Mouse (Mus musculus): ENCODE data around the gene Ecel1. TPM values are rescaled to one million over a fixed set of nuclear protein-coding genes. Genes with fewer than 3 reads are reported as not detected.

Gene Ecel1
- total and polyA plus RNA-seq, 2 experiments from 2014 or later: 15.8 to 18.9 TPM

DNA sequence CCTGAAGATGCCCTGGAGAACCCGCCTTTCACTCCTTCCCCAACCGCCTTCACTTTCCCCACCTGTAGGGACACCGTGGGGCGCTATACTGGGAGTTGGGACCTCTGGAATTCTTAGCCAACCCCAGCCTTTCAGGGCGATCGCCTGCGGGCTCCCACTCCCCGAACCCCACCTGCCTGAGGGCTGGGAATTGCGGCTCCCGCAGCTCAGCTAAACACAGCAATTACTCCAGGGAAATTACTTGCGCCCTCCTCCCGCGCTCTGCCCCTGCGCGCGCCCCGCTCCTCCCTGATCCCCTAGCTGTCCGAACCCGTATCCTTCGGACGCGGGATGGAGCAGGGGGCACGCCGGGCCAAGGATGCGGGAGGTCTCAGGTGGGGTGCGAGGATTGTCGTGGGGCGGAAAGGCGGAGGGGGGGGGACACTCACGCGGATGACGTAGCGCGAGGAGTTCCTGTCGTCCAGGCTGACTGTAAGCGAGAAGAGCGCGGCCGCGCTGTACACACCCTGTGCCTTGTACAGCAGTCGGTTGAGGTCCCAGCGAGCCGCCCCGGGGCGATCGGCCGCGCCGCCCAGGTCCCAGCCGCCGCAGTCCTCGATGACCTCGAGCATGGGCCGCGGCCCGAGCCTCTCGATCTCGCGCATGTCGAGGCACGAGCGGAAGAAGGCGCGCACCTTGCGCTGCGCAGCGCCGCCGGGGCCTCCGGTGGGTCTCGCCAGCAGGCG lies 2.4 kb downstream of the Ecel1 start:
- peak; percentile 35; the same call in 1 of the 2 replicates for ATAC-seq (ENCODE audit: low FRiP score)
- DNase-seq (ENCODE audit: low spot score): no peak
- under 1% methylated on average over 60 of the region's 72 CpGs for WGBS

DNA sequence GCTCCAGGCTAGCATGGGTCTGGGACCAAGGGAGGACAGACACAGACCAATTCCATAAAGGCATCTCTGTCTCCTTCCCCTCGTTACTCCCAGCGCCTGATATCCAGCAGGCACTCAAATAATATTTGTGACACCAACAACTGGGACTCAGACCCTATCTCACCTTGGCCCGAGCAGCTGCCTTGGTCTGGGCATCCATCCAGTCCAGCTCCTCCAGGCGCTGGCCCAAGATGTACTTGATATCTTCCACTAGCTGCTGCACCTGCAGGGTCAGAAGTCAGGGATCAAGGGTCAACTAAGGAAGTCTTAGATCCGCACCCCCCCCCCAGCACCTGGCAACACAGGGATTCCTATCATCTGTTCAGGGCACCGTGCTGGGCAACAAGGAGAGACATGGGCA lies 5.0 kb downstream of the Ecel1 start:
- Histone ChIP-seq H3K4me1 (ENCODE audit: insufficient read depth, low read length) (no peaks in the 10 kb centered on the region; the same call in 1 of the 2 replicates), H3K9ac (replicated peaks; ENCODE audit: low read length, poor library complexity, severe bottlenecking) (no peak overlapping the region), H3K4me3 (ENCODE audit: low read depth, low read length) (no peak overlapping the region), H3K36me3 (ENCODE audit: insufficient read depth, low read length) (no peaks in the 10 kb centered on the region), H3K27ac (ENCODE audit: low read depth, low read length) (no peak overlapping the region), H3K27me3 (ENCODE audit: insufficient read depth, low read length) (peaks cover 51% of the 10 kb centered on the region), H3K9me3 (ENCODE audit: low read length) (no peaks in the 10 kb centered on the region), H3K4me2 (ENCODE audit: low read depth, low read length, poor library complexity, severe bottlenecking) (no peak overlapping the region)
- TF ChIP-seq CTCF (IDR thresholded peaks at IDR 0.05): no peak
- WGBS: 89% methylated on average over 6 of the region's 6 CpGs
- DNase-seq (ENCODE audit: low spot score): no peak
- no peak for ATAC-seq (ENCODE audit: low FRiP score)

More for the DNA sequence above, 2.4 kb downstream of the Ecel1 start:
- Histone ChIP-seq H3K4me1 (ENCODE audit: insufficient read depth, low read length) (no peaks in the 10 kb centered on the region; the same call in 1 of the 2 replicates), H3K4me2 (ENCODE audit: low read depth, low read length, poor library complexity, severe bottlenecking) (peak overlapping the region; percentile 82), H3K27ac (ENCODE audit: low read depth, low read length) (no peak overlapping the region), H3K4me3 (ENCODE audit: low read depth, low read length) (peak overlapping the region; percentile 48), H3K9me3 (ENCODE audit: low read length) (no peaks in the 10 kb centered on the region), H3K36me3 (ENCODE audit: insufficient read depth, low read length) (no peaks in the 10 kb centered on the region), H3K9ac (replicated peaks; ENCODE audit: low read length, poor library complexity, severe bottlenecking) (peak overlapping the region; percentile 44; the same call in 1 of the 2 replicates), H3K27me3 (ENCODE audit: insufficient read depth, low read length) (peaks cover 75% of the 10 kb centered on the region)
- TF ChIP-seq CTCF (IDR thresholded peaks at IDR 0.05): no peak

DNA sequence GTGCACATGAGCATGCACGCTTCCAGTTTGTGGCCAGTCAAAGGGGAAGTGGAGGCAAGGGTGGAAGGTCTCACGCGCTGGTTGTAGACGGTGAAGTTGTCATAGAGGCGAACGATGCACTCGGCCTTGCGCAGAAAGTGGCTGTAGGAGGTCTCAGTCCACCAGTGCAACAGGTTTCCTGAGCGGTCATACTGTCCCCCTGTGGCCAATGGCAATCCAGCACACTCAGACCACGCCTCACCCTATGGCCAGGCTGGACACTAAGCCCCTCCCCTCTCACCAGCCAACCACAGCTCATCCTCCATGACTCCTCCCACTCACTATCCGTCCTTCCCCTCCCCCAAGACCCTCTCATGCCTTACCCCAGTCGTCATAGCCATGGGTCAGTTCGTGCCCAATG lies 6.9 kb downstream of the Ecel1 start:
- Histone ChIP-seq H3K4me3 (ENCODE audit: low read depth, low read length) (no peak overlapping the region), H3K4me2 (ENCODE audit: low read depth, low read length, poor library complexity, severe bottlenecking) (no peak overlapping the region), H3K27me3 (ENCODE audit: insufficient read depth, low read length) (peaks cover 33% of the 10 kb centered on the region), H3K27ac (ENCODE audit: low read depth, low read length) (no peak overlapping the region), H3K4me1 (ENCODE audit: insufficient read depth, low read length) (no peaks in the 10 kb centered on the region), H3K9me3 (ENCODE audit: low read length) (no peaks in the 10 kb centered on the region), H3K9ac (replicated peaks; ENCODE audit: low read length, poor library complexity, severe bottlenecking) (no peak overlapping the region), H3K36me3 (ENCODE audit: insufficient read depth, low read length) (no peaks in the 10 kb centered on the region)
- peak; percentile 4; the same call in 1 of the 2 replicates for TF ChIP-seq CTCF (IDR thresholded peaks at IDR 0.05)
- ATAC-seq (ENCODE audit: low FRiP score) (no peak), DNase-seq (ENCODE audit: low spot score) (no peak)
- 25% methylated on average over 13 of the region's 13 CpGs for WGBS

- no peak overlapping the region for H3K9ac ChIP-seq (replicated peaks; ENCODE audit: low read length, poor library complexity, severe bottlenecking)
- H3K27me3 ChIP-seq (ENCODE audit: insufficient read depth, low read length): no peaks in the 10 kb centered on the region
- H3K4me1 ChIP-seq (ENCODE audit: insufficient read depth, low read length): no peaks in the 10 kb centered on the region
- no peak for TF ChIP-seq CTCF (IDR thresholded peaks at IDR 0.05)
- DNase-seq (ENCODE audit: low spot score) (peak; percentile 48), ATAC-seq (ENCODE audit: low FRiP score) (no peak)
- no peak overlapping the region for H3K4me2 ChIP-seq (ENCODE audit: low read depth, low read length, poor library complexity, severe bottlenecking)
- no peak overlapping the region for H3K27ac ChIP-seq (ENCODE audit: low read depth, low read length)
- no peak overlapping the region for H3K4me3 ChIP-seq (ENCODE audit: low read depth, low read length)
- H3K36me3 ChIP-seq (ENCODE audit: insufficient read depth, low read length): no peaks in the 10 kb centered on the region
- WGBS: 58% methylated on average over 10 of the region's 10 CpGs
- H3K9me3 ChIP-seq (ENCODE audit: low read length): no peaks in the 10 kb centered on the region
Measured at GRCm38 (mm10) chr1:87143141-87143540, 13.2 kb downstream of the Ecel1 start.

DNA sequence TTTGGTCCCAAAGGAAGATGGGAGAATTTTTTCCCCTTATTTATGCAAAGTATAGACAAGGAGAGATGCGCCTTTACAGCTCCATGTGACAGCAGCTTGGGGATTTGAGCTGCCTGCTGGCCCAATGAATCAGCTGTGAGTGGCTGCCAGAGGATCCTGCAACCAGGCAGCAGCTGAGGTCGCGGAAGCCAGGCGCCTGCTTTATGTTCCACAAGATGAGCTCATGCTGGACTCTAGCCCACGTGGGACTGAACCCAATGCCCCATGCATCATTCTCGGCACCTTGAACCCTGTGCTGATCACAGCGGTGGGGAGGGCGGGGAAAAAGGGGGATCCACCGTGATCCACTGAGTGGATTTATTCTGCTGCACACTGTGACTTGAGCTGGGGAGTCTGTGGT lies 13.9 kb downstream of the Ecel1 start:
- ATAC-seq (ENCODE audit: low FRiP score): peak; percentile 55
- no peak overlapping the region for H3K4me3 ChIP-seq (ENCODE audit: low read depth, low read length)
- no peaks in the 10 kb centered on the region for H3K9me3 ChIP-seq (ENCODE audit: low read length)
- 44% methylated on average over 9 of the region's 9 CpGs for WGBS
- no peaks in the 10 kb centered on the region for H3K36me3 ChIP-seq (ENCODE audit: insufficient read depth, low read length)
- H3K4me1 ChIP-seq (ENCODE audit: insufficient read depth, low read length): no peaks in the 10 kb centered on the region
- DNase-seq (ENCODE audit: low spot score): peak; percentile 61
- H3K4me2 ChIP-seq (ENCODE audit: low read depth, low read length, poor library complexity, severe bottlenecking): no peak overlapping the region
- no peaks in the 10 kb centered on the region for H3K27me3 ChIP-seq (ENCODE audit: insufficient read depth, low read length)
- no peak overlapping the region for H3K27ac ChIP-seq (ENCODE audit: low read depth, low read length)
- H3K9ac ChIP-seq (replicated peaks; ENCODE audit: low read length, poor library complexity, severe bottlenecking): no peak overlapping the region
- TF ChIP-seq CTCF (IDR thresholded peaks at IDR 0.05): no peak

- Histone ChIP-seq H3K27me3 (ENCODE audit: insufficient read depth, low read length) (no peaks in the 10 kb centered on the region), H3K9ac (replicated peaks; ENCODE audit: low read length, poor library complexity, severe bottlenecking) (no peak overlapping the region), H3K9me3 (ENCODE audit: low read length) (no peaks in the 10 kb centered on the region), H3K36me3 (ENCODE audit: insufficient read depth, low read length) (no peaks in the 10 kb centered on the region), H3K4me2 (ENCODE audit: low read depth, low read length, poor library complexity, severe bottlenecking) (no peak overlapping the region), H3K4me3 (ENCODE audit: low read depth, low read length) (no peak overlapping the region), H3K27ac (ENCODE audit: low read depth, low read length) (no peak overlapping the region), H3K4me1 (ENCODE audit: insufficient read depth, low read length) (no peaks in the 10 kb centered on the region)
- no peak for TF ChIP-seq CTCF (IDR thresholded peaks at IDR 0.05)
- WGBS: 64% methylated on average over 4 of the region's 4 CpGs
- ATAC-seq (ENCODE audit: low FRiP score) (0 out of 2 replicates have a peak, but pooled peaks have one; percentile 23), DNase-seq (ENCODE audit: low spot score) (no peak)
Measured at GRCm38 (mm10) chr1:87141550-87141949, 14.8 kb downstream of the Ecel1 start.

All from midbrain, postnatal 0 days (tissue).